Mouse (Mus musculus): Measurements from ENCODE around the gene Zzef1. TPM values are rescaled to one million over a fixed set of nuclear protein-coding genes. Genes with fewer than 3 reads are reported as not detected.

Zzef1 gene
- total and polyA plus RNA-seq, 3 experiments: 10.5 to 20.8 (median 16.8) TPM

- dilution Hi-C loops (cut with MboI; ENCODE audit: extremely low pct_ligation_motif_present, extremely low pct_unique_long_range_greater_than_20kb, low sequenced_read_pairs): no loop called here
- Histone ChIP-seq H3K4me1 (ENCODE audit: control insufficient read depth in 1 of 2, insufficient read depth in 2 of 2) (peaks cover 29 to 77% of the 10 kb centered on the region in 2 experiments), H3K27me3 (replicated peaks) (no peaks in the 10 kb centered on the region), H3K79me2 (replicated peaks; ENCODE audit: control insufficient read depth, extremely low read depth, insufficient read depth, poor library complexity, severe bottlenecking) (peaks cover 51% of the 10 kb centered on the region), H3K9ac (ENCODE audit: insufficient read depth, low read depth) (no peak overlapping the region), H3K4me3 (replicated peaks in 1 of 3; ENCODE audit: low read depth in 2 of 3, low read length in 2 of 3, poor library complexity in 1 of 3) (peak overlapping the region; percentile 27 to 80 (median 75)), H3K9me3 (replicated peaks; ENCODE audit: low read length) (peaks cover 2% of the 10 kb centered on the region), H3K27ac (ENCODE audit: insufficient read depth, low read depth) (peak overlapping the region; percentile 70), H3K36me3 (replicated peaks in 1 of 2; ENCODE audit: control insufficient read depth in 1 of 2, insufficient read depth in 1 of 2, low read length in 1 of 2) (peaks cover 35 to 46% of the 10 kb centered on the region in 2 experiments), H3K4me2 (ENCODE audit: insufficient read depth, low read depth, poor library complexity, severe bottlenecking) (peak overlapping the region; percentile 72)
- TF ChIP-seq E2F4 (IDR thresholded peaks at IDR 0.05; ENCODE audit: insufficient replicate concordance, low read depth, low read length): no peak; the same call in 1 of the 2 replicates
- TF ChIP-seq SIN3A (IDR thresholded peaks at IDR 0.05; ENCODE audit: low read length): peak; percentile 61; the same call in 1 of the 2 replicates
- TF ChIP-seq UBTF (IDR thresholded peaks at IDR 0.05; ENCODE audit: low read depth, low read length): no peak
- peak; percentile 82 for TF ChIP-seq MAFK (IDR thresholded peaks at IDR 0.05; ENCODE audit: insufficient replicate concordance, low read length)
- no peak for TF ChIP-seq PAX5 (IDR thresholded peaks at IDR 0.05; ENCODE audit: low read length)
- peak; percentile 99 for TF ChIP-seq TCF12 (IDR thresholded peaks at IDR 0.05; ENCODE audit: low read depth, low read length)
- peak; percentile 75 for TF ChIP-seq MXI1 (IDR thresholded peaks at IDR 0.05; ENCODE audit: low read depth, low read length)
- peak; percentile 98 for TF ChIP-seq BHLHE40 (IDR thresholded peaks at IDR 0.05; ENCODE audit: low read depth, low read length)
- TF ChIP-seq POLR2A (IDR thresholded peaks at IDR 0.05; ENCODE audit: low read depth, low read length): no peak; the same call in 1 of the 2 replicates
- no peak; the same call in 1 of the 2 replicates for TF ChIP-seq POLR2AphosphoS2 (IDR thresholded peaks at IDR 0.05; ENCODE audit: low read depth, low read length)
- TF ChIP-seq USF1 (IDR thresholded peaks at IDR 0.05; ENCODE audit: low read depth, low read length): no peak
- no peak; the same call in 1 of the 2 replicates for TF ChIP-seq RAD21 (IDR thresholded peaks at IDR 0.05; ENCODE audit: low read depth, low read length)
- TF ChIP-seq CTCF (conservative IDR thresholded peaks at IDR 0.05 in 1 of 2, IDR thresholded peaks at IDR 0.05 in 1 of 2; ENCODE audit: low read depth in 2 of 2, low read length in 2 of 2): no peak
- TF ChIP-seq CHD2 (IDR thresholded peaks at IDR 0.05; ENCODE audit: low read length): no peak; the same call in 1 of the 2 replicates
- no peak for TF ChIP-seq CHD1 (IDR thresholded peaks at IDR 0.05; ENCODE audit: low read depth, low read length)
- peak; percentile 68; the same call in 1 of the 2 replicates for TF ChIP-seq ELF1 (IDR thresholded peaks at IDR 0.05; ENCODE audit: low read depth, low read length)
- TF ChIP-seq ETS1 (conservative IDR thresholded peaks at IDR 0.05; ENCODE audit: low read depth, low read length): peak; percentile 89
- TF ChIP-seq HCFC1 (IDR thresholded peaks at IDR 0.05; ENCODE audit: low read depth, low read length): no peak; the same call in 1 of the 2 replicates
- no peak for TF ChIP-seq ZC3H11A (IDR thresholded peaks at IDR 0.05; ENCODE audit: low read depth, low read length)
- TF ChIP-seq ZNF384 (IDR thresholded peaks at IDR 0.05; ENCODE audit: low read depth, low read length): no peak
- no peak; the same call in none of the 2 replicates for TF ChIP-seq SMC3 (IDR thresholded peaks at IDR 0.05; ENCODE audit: low read depth, low read length)
- TF ChIP-seq NELFE (IDR thresholded peaks at IDR 0.05; ENCODE audit: low read depth, low read length): no peak
- peak; percentile 93 for TF ChIP-seq EP300 (IDR thresholded peaks at IDR 0.05; ENCODE audit: low read length)
- peak; percentile 92 for TF ChIP-seq MEF2A (IDR thresholded peaks at IDR 0.05; ENCODE audit: borderline replicate concordance, low read depth, low read length)
- TF ChIP-seq MAZ (IDR thresholded peaks at IDR 0.05; ENCODE audit: low read depth, low read length): peak; percentile 100
- TF ChIP-seq ZMIZ1 (IDR thresholded peaks at IDR 0.05; ENCODE audit: low read depth, low read length): no peak; the same call in 1 of the 2 replicates
- 0 out of 2 replicates have a peak, but pooled peaks have one; percentile 30 for TF ChIP-seq JUND (conservative IDR thresholded peaks at IDR 0.05; ENCODE audit: low read depth, low read length)
- TF ChIP-seq IRF4 (IDR thresholded peaks at IDR 0.05; ENCODE audit: low read depth, low read length): peak; percentile 71
- TF ChIP-seq RCOR1 (conservative IDR thresholded peaks at IDR 0.05; ENCODE audit: low read depth, low read length): peak; percentile 80
- peak; percentile 43; the same call in 1 of the 2 replicates for TF ChIP-seq MAX (IDR thresholded peaks at IDR 0.05; ENCODE audit: low read length)
- TF ChIP-seq TBP (conservative IDR thresholded peaks at IDR 0.05; ENCODE audit: low read depth, low read length): peak; percentile 52; the same call in 1 of the 2 replicates
- TF ChIP-seq GABPA (IDR thresholded peaks at IDR 0.05; ENCODE audit: insufficient replicate concordance, low read depth, low read length): no peak
- no peak for TF ChIP-seq KAT2A (IDR thresholded peaks at IDR 0.05; ENCODE audit: insufficient replicate concordance, low read length)
- peak; percentile 81 for TF ChIP-seq MYC (IDR thresholded peaks at IDR 0.05; ENCODE audit: low read depth, low read length)
- no peak for TF ChIP-seq ZKSCAN1 (IDR thresholded peaks at IDR 0.05; ENCODE audit: borderline replicate concordance, low read depth, low read length)
- no peak for TF ChIP-seq USF2 (conservative IDR thresholded peaks at IDR 0.05; ENCODE audit: low read depth, low read length)
- 0 out of 2 replicates have a peak, but pooled peaks have one; percentile 20 for TF ChIP-seq JUN (IDR thresholded peaks at IDR 0.05; ENCODE audit: insufficient read depth, low read depth, low read length)
- TF ChIP-seq NRF1 (IDR thresholded peaks at IDR 0.05; ENCODE audit: low read depth, low read length): peak; percentile 47; the same call in 1 of the 2 replicates
- DNase-seq (ENCODE audit: extremely low read depth): peak; percentile 95
- in situ Hi-C loops (cut with MboI; ENCODE audit: low pct_ligation_motif_present, low pct_unique_long_range_greater_than_20kb, low sequenced_read_pairs): no loop called here
Measured at GRCm38 (mm10) chr11:72963789-72964294, 167.8 kb downstream of the Zzef1 start.

Data from CH12.LX (cell line).